Mouse (Mus musculus): ENCODE results near the gene Tob1. TPM values are rescaled to one million over a fixed set of nuclear protein-coding genes. Genes with fewer than 3 reads are reported as not detected.

Tob1 gene
- 21.4 and 27.4 TPM in 2 replicates for polyA plus RNA-seq (2012; rRNA removed)

- 1% methylated on average over 51 of the region's 55 CpGs for WGBS
- Histone ChIP-seq H3K4me3 (ENCODE audit: control insufficient read depth, insufficient read depth, low read length) (peak within 1 kb of the TSS; percentile 88), H3K27ac (ENCODE audit: control insufficient read depth, insufficient read depth, low read length) (peak within 1 kb of the TSS; percentile 87), H3K36me3 (ENCODE audit: control insufficient read depth, insufficient read depth, low read length) (peaks cover 8% of the 10 kb centered on the region), H3K27me3 (ENCODE audit: control insufficient read depth, insufficient read depth, low read length) (no peaks in the 10 kb centered on the region), H3K4me1 (replicated peaks; ENCODE audit: control insufficient read depth, insufficient read depth, low read length) (peaks cover 5% of the 10 kb centered on the region; the same call in 1 of the 2 replicates)
- TF ChIP-seq POLR2A (IDR thresholded peaks at IDR 0.05; ENCODE audit: control insufficient read depth, extremely low read depth, insufficient read depth, low read length, poor library complexity) (peak; percentile 100), CTCF (IDR thresholded peaks at IDR 0.05; ENCODE audit: borderline replicate concordance, control insufficient read depth, extremely low read depth, insufficient read depth, low read length, poor library complexity) (no peak)
- DNase-seq: peak; percentile 97
Measured at GRCm38 (mm10) chr11:94211124-94211603, at the start of gene Tob1. Gene Tob1 (plus strand): TSS chr11:94211454.

- no peak overlapping the region for H3K27ac ChIP-seq (ENCODE audit: control insufficient read depth, insufficient read depth, low read length)
- no peaks in the 10 kb centered on the region for H3K27me3 ChIP-seq (ENCODE audit: control insufficient read depth, insufficient read depth, low read length)
- no peak overlapping the region for H3K4me3 ChIP-seq (ENCODE audit: control insufficient read depth, insufficient read depth, low read length)
- 92% methylated on average over 11 of the region's 11 CpGs for WGBS
- peaks cover 5% of the 10 kb centered on the region; the same call in 1 of the 2 replicates for H3K4me1 ChIP-seq (replicated peaks; ENCODE audit: control insufficient read depth, insufficient read depth, low read length)
- H3K36me3 ChIP-seq (ENCODE audit: control insufficient read depth, insufficient read depth, low read length): no peaks in the 10 kb centered on the region
- DNase-seq: no peak
- TF ChIP-seq CTCF (IDR thresholded peaks at IDR 0.05; ENCODE audit: borderline replicate concordance, control insufficient read depth, extremely low read depth, insufficient read depth, low read length, poor library complexity) (no peak), POLR2A (IDR thresholded peaks at IDR 0.05; ENCODE audit: control insufficient read depth, extremely low read depth, insufficient read depth, low read length, poor library complexity) (no peak)
Measured at GRCm38 (mm10) chr11:94161867-94162581, 49.2 kb upstream of the Tob1 start.

- Histone ChIP-seq H3K27me3 (ENCODE audit: control insufficient read depth, insufficient read depth, low read length) (no peaks in the 10 kb centered on the region), H3K27ac (ENCODE audit: control insufficient read depth, insufficient read depth, low read length) (no peak overlapping the region), H3K4me3 (ENCODE audit: control insufficient read depth, insufficient read depth, low read length) (no peak overlapping the region), H3K36me3 (ENCODE audit: control insufficient read depth, insufficient read depth, low read length) (no peaks in the 10 kb centered on the region), H3K4me1 (replicated peaks; ENCODE audit: control insufficient read depth, insufficient read depth, low read length) (peaks cover 5% of the 10 kb centered on the region; the same call in 1 of the 2 replicates)
- DNase-seq: no peak
- TF ChIP-seq POLR2A (IDR thresholded peaks at IDR 0.05; ENCODE audit: control insufficient read depth, extremely low read depth, insufficient read depth, low read length, poor library complexity): no peak
- no peak for TF ChIP-seq CTCF (IDR thresholded peaks at IDR 0.05; ENCODE audit: borderline replicate concordance, control insufficient read depth, extremely low read depth, insufficient read depth, low read length, poor library complexity)
- WGBS: 94% methylated on average over 9 of the region's 9 CpGs
Measured at GRCm38 (mm10) chr11:94163005-94163767, 48.1 kb upstream of the Tob1 start.

GRCm38 (mm10) chr11:94165745-94166144 is 45.5 kb upstream of the Tob1 start:
- no peak for TF ChIP-seq POLR2A (IDR thresholded peaks at IDR 0.05; ENCODE audit: control insufficient read depth, extremely low read depth, insufficient read depth, low read length, poor library complexity)
- TF ChIP-seq CTCF (IDR thresholded peaks at IDR 0.05; ENCODE audit: borderline replicate concordance, control insufficient read depth, extremely low read depth, insufficient read depth, low read length, poor library complexity): no peak
- Histone ChIP-seq H3K4me1 (replicated peaks; ENCODE audit: control insufficient read depth, insufficient read depth, low read length) (peaks cover 5% of the 10 kb centered on the region; the same call in 1 of the 2 replicates), H3K27me3 (ENCODE audit: control insufficient read depth, insufficient read depth, low read length) (no peaks in the 10 kb centered on the region), H3K4me3 (ENCODE audit: control insufficient read depth, insufficient read depth, low read length) (no peak overlapping the region), H3K27ac (ENCODE audit: control insufficient read depth, insufficient read depth, low read length) (no peak overlapping the region), H3K36me3 (ENCODE audit: control insufficient read depth, insufficient read depth, low read length) (no peaks in the 10 kb centered on the region)
- 80% methylated on average over 4 of the region's 4 CpGs for WGBS
- no peak for DNase-seq

- TF ChIP-seq POLR2A (IDR thresholded peaks at IDR 0.05; ENCODE audit: control insufficient read depth, extremely low read depth, insufficient read depth, low read length, poor library complexity) (no peak), CTCF (IDR thresholded peaks at IDR 0.05; ENCODE audit: borderline replicate concordance, control insufficient read depth, extremely low read depth, insufficient read depth, low read length, poor library complexity) (no peak)
- Histone ChIP-seq H3K27me3 (ENCODE audit: control insufficient read depth, insufficient read depth, low read length) (no peaks in the 10 kb centered on the region), H3K36me3 (ENCODE audit: control insufficient read depth, insufficient read depth, low read length) (no peaks in the 10 kb centered on the region), H3K4me1 (replicated peaks; ENCODE audit: control insufficient read depth, insufficient read depth, low read length) (0 out of 2 replicates have a peak, but pooled peaks cover 3% of the 10 kb centered on the region), H3K27ac (ENCODE audit: control insufficient read depth, insufficient read depth, low read length) (no peak overlapping the region), H3K4me3 (ENCODE audit: control insufficient read depth, insufficient read depth, low read length) (no peak overlapping the region)
- WGBS: 93% methylated on average over 5 of the region's 5 CpGs
- no peak for DNase-seq
Measured at GRCm38 (mm10) chr11:94168238-94168637, 43.0 kb upstream of the Tob1 start.

GRCm38 (mm10) chr11:94169596-94169995 is 41.7 kb upstream of the Tob1 start:
- TF ChIP-seq CTCF (IDR thresholded peaks at IDR 0.05; ENCODE audit: borderline replicate concordance, control insufficient read depth, extremely low read depth, insufficient read depth, low read length, poor library complexity): no peak
- TF ChIP-seq POLR2A (IDR thresholded peaks at IDR 0.05; ENCODE audit: control insufficient read depth, extremely low read depth, insufficient read depth, low read length, poor library complexity): no peak
- no peak for DNase-seq
- Histone ChIP-seq H3K27me3 (ENCODE audit: control insufficient read depth, insufficient read depth, low read length) (no peaks in the 10 kb centered on the region), H3K36me3 (ENCODE audit: control insufficient read depth, insufficient read depth, low read length) (no peaks in the 10 kb centered on the region), H3K4me1 (replicated peaks; ENCODE audit: control insufficient read depth, insufficient read depth, low read length) (0 out of 2 replicates have a peak, but pooled peaks cover 3% of the 10 kb centered on the region), H3K27ac (ENCODE audit: control insufficient read depth, insufficient read depth, low read length) (no peak overlapping the region), H3K4me3 (ENCODE audit: control insufficient read depth, insufficient read depth, low read length) (no peak overlapping the region)
- 28% methylated on average over 5 of the region's 5 CpGs for WGBS
